Mouse (Mus musculus) heart, embryonic 13.5 days (tissue): ENCODE data around the gene Spdl1. TPM values are rescaled to one million over a fixed set of nuclear protein-coding genes. Genes with fewer than 3 reads are reported as not detected.

Experiments used
- ATAC-seq: fragments of 200-750 bp; cut with Nextera tagmentation; 2 replicates; pipeline ENCODE4 v1.8.0; 2017; ENCODE audit warnings: moderate TSS enrichment; ENCODE audit not compliant: insufficient number of reproducible peaks, low FRiP score, low TSS enrichment; ENCODE audit errors: extremely low read depth
- H3K27ac ChIP-seq: fragments of 300-500 bp; sonication (generic); replicated peaks from 2 replicates; pipeline ENCODE4 v1.5.1; 2015; ENCODE audit warnings: moderate library complexity, mild to moderate bottlenecking, inconsistent platforms
- H3K27me3 ChIP-seq: fragments of 300-500 bp; sonication (generic); replicated peaks from 2 replicates; pipeline ENCODE4 v1.6.1; 2015; ENCODE audit warnings: mild to moderate bottlenecking, inconsistent platforms
- H3K36me3 ChIP-seq: fragments of 300-500 bp; sonication (generic); 2 replicates; pipeline ENCODE4 v1.6.1; 2015; ENCODE audit warnings: mild to moderate bottlenecking, inconsistent platforms
- H3K4me1 ChIP-seq: fragments of 300-500 bp; sonication (generic); 2 replicates; pipeline ENCODE4 v1.6.1; 2015; ENCODE audit warnings: inconsistent platforms
- H3K4me2 ChIP-seq: fragments of 300-500 bp; sonication (generic); 2 replicates; pipeline ENCODE4 v1.6.1; 2015; ENCODE audit warnings: inconsistent platforms, mild to moderate bottlenecking, moderate library complexity
- H3K4me3 ChIP-seq: fragments of 300-500 bp; sonication (generic); 2 replicates; pipeline ENCODE4 v1.5.1; 2015; ENCODE audit warnings: moderate library complexity, mild to moderate bottlenecking, inconsistent platforms
- H3K9ac ChIP-seq: fragments of 300-500 bp; sonication (generic); 2 replicates; pipeline ENCODE4 v1.6.1; 2015; ENCODE audit warnings: inconsistent platforms, mild to moderate bottlenecking, moderate library complexity
- H3K9me3 ChIP-seq: fragments of 300-500 bp; sonication (generic); 2 replicates; pipeline ENCODE4 v1.6.1; 2016; ENCODE audit warnings: inconsistent platforms
- WGBS: fragments of 180-500 bp; shearing (Covaris S2); methylation state at CpG from one replicate; pipeline ENCODE4 v1.1.7; 2015; ENCODE audit warnings: mixed read lengths; 5-methylcytosine and 5-hydroxymethylcytosine counted together
- polyA plus RNA-seq: library from polyadenylated mRNA; unstranded; fragments of >200 nt; fragmentation: Nextera tagmentation; extraction: Ambion mirVana; gene quantifications from 2 replicates; pipeline ENCODE4 v1.2.1, GENCODE M21; 2015

Spdl1 gene
- polyA plus RNA-seq, 1 experiment from 2014 or later, result 14.6 TPM

- Histone ChIP-seq H3K27me3 (no peaks in the 10 kb centered on the region), H3K36me3 (no peaks in the 10 kb centered on the region), H3K9ac (no peak overlapping the region), H3K4me2 (no peak overlapping the region), H3K4me1 (0 out of 2 replicates have a peak, but pooled peaks cover 4% of the 10 kb centered on the region), H3K27ac (no peak overlapping the region), H3K4me3 (no peak overlapping the region), H3K9me3 (no peaks in the 10 kb centered on the region)
- WGBS, result 78% methylated on average over 9 of the region's 9 CpGs
- no peak for ATAC-seq
Observed at GRCm38 (mm10) chr11:34773304-34773895, 60.0 kb downstream of the Spdl1 start.

GRCm38 (mm10) chr11:34771221-34771986 is 62.0 kb downstream of the Spdl1 start:
- Histone ChIP-seq H3K36me3 (no peaks in the 10 kb centered on the region), H3K4me1 (0 out of 2 replicates have a peak, but pooled peaks cover 4% of the 10 kb centered on the region), H3K9me3 (no peaks in the 10 kb centered on the region), H3K27me3 (no peaks in the 10 kb centered on the region), H3K4me2 (no peak overlapping the region), H3K9ac (no peak overlapping the region), H3K27ac (no peak overlapping the region), H3K4me3 (no peak overlapping the region)
- 55% methylated on average over 12 of the region's 12 CpGs for WGBS
- peak; percentile 31; the same call in 1 of the 2 replicates for ATAC-seq

- Histone ChIP-seq H3K27ac (no peak overlapping the region), H3K27me3 (no peaks in the 10 kb centered on the region), H3K9ac (no peak overlapping the region), H3K4me3 (no peak overlapping the region), H3K4me2 (no peak overlapping the region), H3K36me3 (no peaks in the 10 kb centered on the region), H3K4me1 (0 out of 2 replicates have a peak, but pooled peaks cover 4% of the 10 kb centered on the region), H3K9me3 (peaks cover 5% of the 10 kb centered on the region)
- 66% methylated on average over 4 of the region's 4 CpGs for WGBS
- no peak for ATAC-seq
Observed at GRCm38 (mm10) chr11:34770666-34771065, 62.8 kb downstream of the Spdl1 start.

GRCm38 (mm10) chr11:34769946-34770345 is 63.5 kb downstream of the Spdl1 start:
- WGBS, result 85% methylated on average over 8 of the region's 8 CpGs
- Histone ChIP-seq H3K27me3 (no peaks in the 10 kb centered on the region), H3K4me2 (no peak overlapping the region), H3K4me1 (0 out of 2 replicates have a peak, but pooled peaks cover 4% of the 10 kb centered on the region), H3K9me3 (peaks cover 5% of the 10 kb centered on the region), H3K27ac (no peak overlapping the region), H3K9ac (no peak overlapping the region), H3K36me3 (no peaks in the 10 kb centered on the region), H3K4me3 (no peak overlapping the region)
- no peak for ATAC-seq

GRCm38 (mm10) chr11:34769396-34769795 is 64.0 kb downstream of the Spdl1 start:
- H3K4me3 ChIP-seq, result no peak overlapping the region
- H3K9ac ChIP-seq, result no peak overlapping the region
- no peaks in the 10 kb centered on the region for H3K27me3 ChIP-seq
- H3K27ac ChIP-seq, result no peak overlapping the region
- H3K9me3 ChIP-seq, result peaks cover 5% of the 10 kb centered on the region
- no peak for ATAC-seq
- 0 out of 2 replicates have a peak, but pooled peaks cover 4% of the 10 kb centered on the region for H3K4me1 ChIP-seq
- no peaks in the 10 kb centered on the region for H3K36me3 ChIP-seq
- 86% methylated on average over 2 of the region's 2 CpGs for WGBS
- no peak overlapping the region for H3K4me2 ChIP-seq

- H3K9me3 ChIP-seq, result peaks cover 5% of the 10 kb centered on the region
- 67% methylated on average over 5 of the region's 5 CpGs for WGBS
- no peaks in the 10 kb centered on the region for H3K36me3 ChIP-seq
- H3K27ac ChIP-seq, result no peak overlapping the region
- no peaks in the 10 kb centered on the region for H3K27me3 ChIP-seq
- H3K4me1 ChIP-seq, result no peaks in the 10 kb centered on the region
- no peak overlapping the region for H3K9ac ChIP-seq
- no peak overlapping the region for H3K4me3 ChIP-seq
- H3K4me2 ChIP-seq, result no peak overlapping the region
- no peak for ATAC-seq
Observed at GRCm38 (mm10) chr11:34763739-34764361, 69.6 kb downstream of the Spdl1 start.

GRCm38 (mm10) chr11:34762570-34763127 is 70.8 kb downstream of the Spdl1 start:
- H3K9me3 ChIP-seq, result peaks cover 5% of the 10 kb centered on the region
- no peaks in the 10 kb centered on the region for H3K4me1 ChIP-seq
- H3K27me3 ChIP-seq, result no peaks in the 10 kb centered on the region
- H3K9ac ChIP-seq, result no peak overlapping the region
- H3K4me2 ChIP-seq, result no peak overlapping the region
- WGBS, result 83% methylated on average over 5 of the region's 5 CpGs
- H3K27ac ChIP-seq, result no peak overlapping the region
- no peak for ATAC-seq
- H3K36me3 ChIP-seq, result no peaks in the 10 kb centered on the region
- H3K4me3 ChIP-seq, result no peak overlapping the region

GRCm38 (mm10) chr11:34762125-34762524 is 71.3 kb downstream of the Spdl1 start:
- H3K9me3 ChIP-seq, result peaks cover 5% of the 10 kb centered on the region
- H3K36me3 ChIP-seq, result no peaks in the 10 kb centered on the region
- 76% methylated on average over 6 of the region's 6 CpGs for WGBS
- H3K4me3 ChIP-seq, result no peak overlapping the region
- ATAC-seq, result no peak
- H3K4me2 ChIP-seq, result no peak overlapping the region
- H3K27ac ChIP-seq, result no peak overlapping the region
- H3K4me1 ChIP-seq, result no peaks in the 10 kb centered on the region
- H3K9ac ChIP-seq, result no peak overlapping the region
- no peaks in the 10 kb centered on the region for H3K27me3 ChIP-seq

- no peaks in the 10 kb centered on the region for H3K36me3 ChIP-seq
- no peaks in the 10 kb centered on the region for H3K27me3 ChIP-seq
- WGBS, result 81% methylated on average over 4 of the region's 4 CpGs
- H3K4me3 ChIP-seq, result no peak overlapping the region
- no peak overlapping the region for H3K4me2 ChIP-seq
- no peaks in the 10 kb centered on the region for H3K4me1 ChIP-seq
- H3K9me3 ChIP-seq, result no peaks in the 10 kb centered on the region
- no peak for ATAC-seq
- no peak overlapping the region for H3K9ac ChIP-seq
- H3K27ac ChIP-seq, result no peak overlapping the region
Observed at GRCm38 (mm10) chr11:34759582-34759981, 73.9 kb downstream of the Spdl1 start.
